Mouse (Mus musculus): Measurements from ENCODE around the gene Sptssa. TPM values are rescaled to one million over a fixed set of nuclear protein-coding genes. Genes with fewer than 3 reads are reported as not detected.

Gene Sptssa
- polyA plus RNA-seq, 1 experiment from 2014 or later, result 171 TPM

DNA sequence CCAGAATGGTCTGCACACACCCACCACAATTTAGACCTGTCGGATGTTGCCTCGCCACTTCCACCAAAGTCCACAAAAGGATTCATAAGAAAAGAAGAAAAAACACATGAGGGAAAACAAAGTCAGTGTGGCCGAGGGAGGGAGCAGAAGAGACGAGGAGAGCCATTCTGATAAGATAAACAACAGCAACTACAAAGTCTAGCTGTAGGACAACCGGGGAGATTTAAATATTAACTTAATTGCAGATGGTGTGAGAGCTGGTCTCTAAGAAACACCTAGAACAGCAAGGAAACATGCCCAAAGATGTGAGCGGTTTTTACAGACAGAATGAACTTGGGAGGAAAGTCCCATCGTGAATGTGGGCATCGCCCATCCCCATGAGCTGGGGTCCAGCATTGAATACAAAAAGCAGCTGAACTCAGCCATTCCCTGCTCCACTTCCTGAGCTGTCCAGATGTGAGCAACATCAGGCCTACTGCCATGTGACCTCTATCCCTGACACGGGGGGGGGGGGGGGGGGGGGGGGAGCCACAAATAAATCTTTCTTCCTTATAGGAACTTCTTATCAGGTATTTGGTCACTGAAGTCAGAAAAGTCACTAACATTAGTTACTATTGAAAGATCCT, 52.7 kb downstream of the Sptssa start:
- H3K36me3 ChIP-seq, result no peaks in the 10 kb centered on the region
- 80% methylated on average over 9 of the region's 9 CpGs for WGBS
- no peaks in the 10 kb centered on the region for H3K9me3 ChIP-seq
- no peak for ATAC-seq (ENCODE audit: low FRiP score, low read depth)
- H3K4me1 ChIP-seq, result no peaks in the 10 kb centered on the region
- no peak overlapping the region for H3K4me2 ChIP-seq (replicated peaks)
- H3K27me3 ChIP-seq (replicated peaks), result no peaks in the 10 kb centered on the region
- no peak overlapping the region for H3K9ac ChIP-seq
- no peak overlapping the region for H3K27ac ChIP-seq
- H3K4me3 ChIP-seq, result no peak overlapping the region

GRCm38 (mm10) chr12:54600482-54600881, 55.9 kb downstream of the Sptssa start:
- Histone ChIP-seq H3K4me1 (no peaks in the 10 kb centered on the region), H3K27ac (no peak overlapping the region), H3K4me3 (no peak overlapping the region), H3K9ac (no peak overlapping the region), H3K4me2 (replicated peaks) (no peak overlapping the region), H3K27me3 (replicated peaks) (no peaks in the 10 kb centered on the region), H3K9me3 (no peaks in the 10 kb centered on the region), H3K36me3 (no peaks in the 10 kb centered on the region)
- WGBS, result 97% methylated on average over 4 of the region's 4 CpGs
- no peak for ATAC-seq (ENCODE audit: low FRiP score, low read depth)

DNA sequence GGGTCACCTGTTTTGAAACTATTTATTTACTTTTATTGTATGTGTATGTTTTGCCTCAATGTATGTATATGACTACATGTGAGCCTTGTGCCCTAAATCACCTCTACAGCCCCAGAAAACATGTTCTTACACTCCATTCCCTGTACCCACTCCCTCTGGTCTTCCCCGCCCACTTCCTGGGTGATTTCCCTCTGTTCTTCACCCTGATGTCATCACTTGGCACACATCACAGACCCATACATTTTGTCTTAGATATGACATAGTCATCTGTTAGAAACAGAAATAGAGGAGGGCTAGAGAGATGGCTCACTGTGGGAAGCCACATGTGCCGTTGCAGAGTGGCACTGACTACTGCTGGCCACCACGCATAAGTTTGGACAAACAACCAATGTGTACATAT, 58.0 kb downstream of the Sptssa start:
- 97% methylated on average over 3 of the region's 3 CpGs for WGBS
- no peak for ATAC-seq (ENCODE audit: low FRiP score, low read depth)
- no peak overlapping the region for H3K9ac ChIP-seq
- H3K9me3 ChIP-seq, result no peaks in the 10 kb centered on the region
- no peaks in the 10 kb centered on the region for H3K36me3 ChIP-seq
- H3K4me2 ChIP-seq (replicated peaks), result no peak overlapping the region
- H3K4me1 ChIP-seq, result no peaks in the 10 kb centered on the region
- H3K27ac ChIP-seq, result no peak overlapping the region
- H3K27me3 ChIP-seq (replicated peaks), result no peaks in the 10 kb centered on the region
- H3K4me3 ChIP-seq, result no peak overlapping the region

- H3K4me3 ChIP-seq, result no peak overlapping the region
- H3K9me3 ChIP-seq, result no peaks in the 10 kb centered on the region
- no peaks in the 10 kb centered on the region for H3K4me1 ChIP-seq
- no peak for ATAC-seq (ENCODE audit: low FRiP score, low read depth)
- no peaks in the 10 kb centered on the region for H3K27me3 ChIP-seq (replicated peaks)
- no peaks in the 10 kb centered on the region for H3K36me3 ChIP-seq
- no peak overlapping the region for H3K9ac ChIP-seq
- 89% methylated on average over 4 of the region's 4 CpGs for WGBS
- no peak overlapping the region for H3K4me2 ChIP-seq (replicated peaks)
- H3K27ac ChIP-seq, result no peak overlapping the region
These were observed 59.7 kb downstream of the Sptssa start for GRCm38 (mm10) chr12:54596715-54597114.

MicroRNAs within 50 kb of the gene (microRNA counts, 519-probe panel; counts per million panel counts)
- 342 counts per million, percentile 67 among the panel's probes with 10 or more counts for microRNA mmu-miR-1892

Small RNA genes lying within 50 kb of the gene (microRNA-seq; reads per million reads assigned to microRNA genes)
- not detected for gene Mir1892

Other genes starting within 250 kb of the Sptssa start
- gene Eapp, start 39.3 kb upstream of the Sptssa start, polyA plus RNA-seq (2016; fragmentation: Nextera tagmentation; extraction: Ambion mirVana), result 71.3 and 81.3 TPM in 2 replicates
- 180 and 191 TPM in 2 replicates for gene Snx6, start 139.1 kb upstream of the Sptssa start, polyA plus RNA-seq (2016; fragmentation: Nextera tagmentation; extraction: Ambion mirVana)
- gene Cfl2, start 206.3 kb upstream of the Sptssa start, polyA plus RNA-seq (2016; fragmentation: Nextera tagmentation; extraction: Ambion mirVana), result 307 and 337 TPM in 2 replicates

Data from neural tube, embryonic 12.5 days (tissue).